9 mouse cellular contexts compared by ENCODE assay signal in the genomic region with DNA sequence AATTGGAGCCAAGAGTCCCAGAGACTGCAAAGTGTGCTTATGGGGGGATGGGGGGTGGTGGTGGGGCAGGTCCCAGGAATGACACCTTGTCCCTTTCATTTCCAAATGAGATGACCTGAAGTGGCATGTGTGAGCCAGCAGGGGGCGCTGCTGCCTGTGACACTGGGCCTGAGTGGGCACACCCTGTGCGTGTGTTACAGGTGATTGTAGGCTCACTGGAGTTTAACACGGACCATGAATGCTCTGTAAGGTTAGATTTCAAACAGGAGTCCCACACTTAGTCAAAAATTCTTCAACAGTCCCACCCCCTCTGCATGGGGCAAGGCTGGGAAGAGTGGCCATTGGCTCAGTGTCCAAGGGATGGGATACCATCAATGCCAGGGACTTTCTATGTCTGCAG. TPM values are rescaled to one million over a fixed set of nuclear protein-coding genes. Genes with fewer than 3 reads are reported as not detected.
DNase-seq lines count a peak whose midpoint lies in the region; ATAC-seq and TF ChIP-seq lines count a peak whose summit lies in the region.
"Had no signal": no experiment of that assay in that cellular context is flagged by ENCODE, and none has a peak within 500 bp of the region (broad histone marks: within the 10 kb centered on the region; RNA-seq: fewer than 3 reads in every experiment).

No protein-coding gene starts in this region.

- peaks cover 34% of the 10 kb centered on the region for H3K4me1 ChIP-seq in intestine, embryonic 14.5 days (replicated peaks; ENCODE audit: control insufficient read depth, insufficient read depth, low read length)
- H3K4me1 ChIP-seq in intestine, embryonic 15.5 days (replicated peaks), result peaks cover 42% of the 10 kb centered on the region
- peaks cover 31% of the 10 kb centered on the region for H3K4me1 ChIP-seq in embryonic fibroblast, embryonic 13.5 days (ENCODE audit: control insufficient read depth, insufficient read depth, low read length)

- no peaks in the 10 kb centered on the region for H3K9me3 ChIP-seq in intestine, embryonic 14.5 days (ENCODE audit: control insufficient read depth, low read length)
- no peaks in the 10 kb centered on the region for H3K9me3 ChIP-seq in intestine, embryonic 15.5 days
- H3K9me3 ChIP-seq: megakaryocyte, embryonic 14.5 days had no signal

- DNase-seq in intestine, embryonic 14.5 days (ENCODE audit: low spot score), result peak; percentile 77
- DNase-seq in adrenal gland, postnatal 25 days, result peak; percentile 81
- peak; percentile 74 for DNase-seq in lung, postnatal 10 days
- peak; percentile 82 for DNase-seq in testis, postnatal 10 days (ENCODE audit: low spot score)

- H3K4me3 ChIP-seq in intestine, embryonic 14.5 days (ENCODE audit: low read depth, low read length), result no peak overlapping the region
- H3K4me3 ChIP-seq in intestine, embryonic 15.5 days (replicated peaks), result no peak overlapping the region
- no peak overlapping the region for H3K4me3 ChIP-seq in embryonic fibroblast, embryonic 13.5 days (ENCODE audit: insufficient read depth, low read length)
- H3K4me3 ChIP-seq: megakaryocyte, embryonic 14.5 days had no signal

- WGBS in intestine, embryonic 14.5 days, result 6% methylated on average over 3 of the region's 3 CpGs
- 13% methylated on average over 3 of the region's 3 CpGs for WGBS in intestine, embryonic 15.5 days

- no peak overlapping the region for H3K27ac ChIP-seq in intestine, embryonic 14.5 days (ENCODE audit: low read depth)
- no peak overlapping the region for H3K27ac ChIP-seq in intestine, embryonic 15.5 days
- no peak overlapping the region for H3K27ac ChIP-seq in embryonic fibroblast, embryonic 13.5 days (ENCODE audit: insufficient read depth, low read length)

- no peak for ATAC-seq in intestine, embryonic 14.5 days (replicated peaks; ENCODE audit: low FRiP score, low TSS enrichment, low read depth)
- ATAC-seq in intestine, embryonic 15.5 days, result no peak
- peak; percentile 37 for ATAC-seq in CD4-positive, CD25-positive, alpha-beta regulatory T cell, adult 4 months
- no peak for ATAC-seq in monocyte, adult 5-6 weeks (replicated peaks; ENCODE audit: insufficient number of reproducible peaks, low FRiP score, low TSS enrichment, poor library complexity, severe bottlenecking)

- H3K9ac ChIP-seq in intestine, embryonic 14.5 days (ENCODE audit: low read length), result no peak overlapping the region
- no peak overlapping the region for H3K9ac ChIP-seq in intestine, embryonic 15.5 days

- TF ChIP-seq POLR2A in embryonic fibroblast, embryonic 13.5 days (IDR thresholded peaks at IDR 0.05; ENCODE audit: low read depth, low read length), result no peak

- TF ChIP-seq CTCF in embryonic fibroblast, embryonic 13.5 days (IDR thresholded peaks at IDR 0.05; ENCODE audit: borderline replicate concordance, insufficient read depth, low read length), result peak; percentile 99

- H3K36me3 ChIP-seq in intestine, embryonic 14.5 days (ENCODE audit: control insufficient read depth, insufficient read depth, low read length), result no peaks in the 10 kb centered on the region
- H3K36me3 ChIP-seq in intestine, embryonic 15.5 days, result no peaks in the 10 kb centered on the region

- H3K4me2 ChIP-seq in intestine, embryonic 14.5 days (ENCODE audit: low read length), result no peak overlapping the region
- H3K4me2 ChIP-seq in intestine, embryonic 15.5 days (replicated peaks), result no peak overlapping the region

- no peaks in the 10 kb centered on the region for H3K27me3 ChIP-seq in intestine, embryonic 14.5 days (replicated peaks; ENCODE audit: control insufficient read depth, insufficient read depth, low read length)
- no peaks in the 10 kb centered on the region; the same call in 1 of the 2 replicates for H3K27me3 ChIP-seq in intestine, embryonic 15.5 days (replicated peaks)
- H3K27me3 ChIP-seq: megakaryocyte, embryonic 14.5 days had no signal

RNA-seq across cellular contexts. Expression of gene Arhgap23, which starts 16.7 kb away (rescaled TPM):
- 5.0 and 5.1 TPM in 2 replicates for polyA plus RNA-seq in intestine, embryonic 14.5 days (2014; fragmentation: Nextera tagmentation; extraction: Ambion mirVana)
- 4.2 and 4.6 TPM in 2 replicates for polyA plus RNA-seq in intestine, embryonic 15.5 days (2015; fragmentation: Nextera tagmentation; extraction: Ambion mirVana)
- polyA plus RNA-seq in CD4-positive, CD25-positive, alpha-beta regulatory T cell, adult 4 months (2017; shearing (Covaris generic)), result not detected
- 29.5 and 37.8 TPM in 2 replicates for total RNA-seq in adrenal gland, postnatal 25 days (2021)
- 49.2 and 55.7 TPM in 2 replicates for polyA plus RNA-seq in embryonic fibroblast, embryonic 13.5 days (2011; ENCODE audit: insufficient read length, low read depth, missing spikeins)
- 4.7 to 5.8 TPM (median 5.0 TPM) in 3 replicates for total RNA-seq in monocyte, adult 5-6 weeks (2017)
